Mouse (Mus musculus) forebrain, postnatal 0 days (tissue): Measurements from ENCODE around the gene Map3k20. TPM values are rescaled to one million over a fixed set of nuclear protein-coding genes. Genes with fewer than 3 reads are reported as not detected.

Source experiments
- ATAC-seq: fragments of 200-750 bp; cut with Nextera tagmentation; 2 replicates; pipeline ENCODE4 v1.8.0; 2017; ENCODE audit warnings: mild to moderate bottlenecking, moderate library complexity
- DNase-seq: peaks from one replicate; pipeline ENCODE4 v3.0.0-alpha.2; 2015
- H3K27ac ChIP-seq: fragments of 300-500 bp; sonication (generic); 2 replicates; pipeline ENCODE4 v1.5.1; 2014; ENCODE audit warnings: low read depth, mild to moderate bottlenecking, antibody characterized with exemption, low read length, moderate library complexity, mixed read lengths
- H3K27me3 ChIP-seq: fragments of 300-500 bp; sonication (generic); 2 replicates; pipeline ENCODE4 v1.6.1; 2014; ENCODE audit warnings: mild to moderate bottlenecking, low read length, mixed read lengths; ENCODE audit not compliant: insufficient read depth
- H3K36me3 ChIP-seq: fragments of 300-500 bp; sonication (generic); 2 replicates; pipeline ENCODE4 v1.6.1; 2014; ENCODE audit warnings: mild to moderate bottlenecking, moderate library complexity; ENCODE audit not compliant: insufficient read depth
- H3K4me1 ChIP-seq: fragments of 300-500 bp; sonication (generic); 2 replicates; pipeline ENCODE4 v1.6.1; 2014; ENCODE audit warnings: antibody characterized with exemption; ENCODE audit not compliant: insufficient read depth
- H3K4me2 ChIP-seq: fragments of 300-500 bp; sonication (generic); 2 replicates; pipeline ENCODE4 v1.6.1; 2014; ENCODE audit warnings: low read depth, mild to moderate bottlenecking, moderate library complexity
- H3K4me3 ChIP-seq: fragments of 300-500 bp; sonication (generic); 2 replicates; pipeline ENCODE4 v1.5.1; 2014; ENCODE audit warnings: low read depth, low read length, mixed read lengths
- H3K9ac ChIP-seq: fragments of 300-500 bp; sonication (generic); 2 replicates; pipeline ENCODE4 v1.6.1; 2014; ENCODE audit warnings: mild to moderate bottlenecking
- H3K9me3 ChIP-seq: fragments of 300-500 bp; sonication (generic); 2 replicates; pipeline ENCODE4 v1.6.1; 2016; ENCODE audit warnings: low read length
- CTCF ChIP-seq: sonication (generic); IDR thresholded peaks from 2 replicates; pipeline ENCODE4 v1.5.1; 2016; ENCODE audit warnings: antibody characterized with exemption, control low read depth, low read depth
- WGBS: fragments of 180-500 bp; shearing (Covaris S2); extraction: QIAGEN DNeasy Blood & Tissue Kit; methylation state at CpG from one replicate; pipeline ENCODE4 v1.1.7; 2014; 5-methylcytosine and 5-hydroxymethylcytosine counted together
- polyA plus RNA-seq: library from polyadenylated mRNA; unstranded; fragments of >200 nt; fragmentation: Nextera tagmentation; extraction: Ambion mirVana; gene quantifications from 2 replicates; pipeline ENCODE4 v1.2.1, GENCODE M21; 2015
- total RNA-seq: library from RNA; depleted of rRNA; stranded (reverse); fragments of >200 nt; gene quantifications from 2 replicates; pipeline ENCODE4 v1.2.3, GENCODE M21; 2014

The Map3k20 gene
- total and polyA plus RNA-seq, 2 experiments from 2014 or later: 3.6 to 8.9 TPM

GRCm38 (mm10) chr2:72281971-72282370 is 3.5 kb upstream of the Map3k20 start:
- Histone ChIP-seq H3K9me3 (no peaks in the 10 kb centered on the region), H3K27me3 (no peaks in the 10 kb centered on the region), H3K36me3 (no peaks in the 10 kb centered on the region), H3K9ac (no peak overlapping the region), H3K4me2 (no peak overlapping the region), H3K4me3 (no peak overlapping the region), H3K4me1 (no peaks in the 10 kb centered on the region), H3K27ac (no peak overlapping the region)
- DNase-seq (no peak), ATAC-seq (no peak)
- 91% methylated on average over 14 of the region's 14 CpGs for WGBS
- TF ChIP-seq CTCF: no peak

- Histone ChIP-seq H3K27ac (no peak overlapping the region), H3K4me3 (no peak overlapping the region), H3K4me1 (no peaks in the 10 kb centered on the region), H3K9ac (no peak overlapping the region), H3K27me3 (no peaks in the 10 kb centered on the region), H3K36me3 (no peaks in the 10 kb centered on the region), H3K4me2 (no peak overlapping the region), H3K9me3 (no peaks in the 10 kb centered on the region)
- 90% methylated on average over 4 of the region's 4 CpGs for WGBS
- ATAC-seq (no peak), DNase-seq (no peak)
- TF ChIP-seq CTCF: no peak
Observed at GRCm38 (mm10) chr2:72282733-72283132, 2.7 kb upstream of the Map3k20 start.

DNA sequence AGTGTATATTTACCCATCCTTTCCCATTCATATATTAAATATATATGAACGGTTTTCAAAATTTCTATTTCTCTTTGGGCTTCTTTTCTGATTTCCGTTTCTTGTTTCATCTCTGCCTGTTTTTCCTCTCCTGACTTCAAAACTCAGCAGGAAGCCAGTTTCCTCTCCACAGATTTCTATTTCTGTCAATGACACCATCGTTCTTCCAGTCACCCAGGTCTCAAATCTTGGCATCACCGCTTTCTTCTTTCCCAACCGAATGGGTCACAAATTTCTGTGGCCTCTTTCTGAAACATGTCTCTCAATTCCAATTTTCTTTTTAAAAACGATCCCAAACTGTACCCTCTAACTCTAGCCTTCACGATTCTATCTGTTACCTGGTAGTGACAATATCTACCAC is 748 bp upstream of the Map3k20 start:
- Histone ChIP-seq H3K4me3 (no peak overlapping the region), H3K27ac (no peak overlapping the region), H3K36me3 (no peaks in the 10 kb centered on the region), H3K27me3 (no peaks in the 10 kb centered on the region), H3K9ac (no peak overlapping the region), H3K4me1 (no peaks in the 10 kb centered on the region), H3K9me3 (no peaks in the 10 kb centered on the region), H3K4me2 (no peak overlapping the region)
- ATAC-seq (no peak), DNase-seq (no peak)
- 75% methylated on average over 7 of the region's 7 CpGs for WGBS
- TF ChIP-seq CTCF: no peak

DNA sequence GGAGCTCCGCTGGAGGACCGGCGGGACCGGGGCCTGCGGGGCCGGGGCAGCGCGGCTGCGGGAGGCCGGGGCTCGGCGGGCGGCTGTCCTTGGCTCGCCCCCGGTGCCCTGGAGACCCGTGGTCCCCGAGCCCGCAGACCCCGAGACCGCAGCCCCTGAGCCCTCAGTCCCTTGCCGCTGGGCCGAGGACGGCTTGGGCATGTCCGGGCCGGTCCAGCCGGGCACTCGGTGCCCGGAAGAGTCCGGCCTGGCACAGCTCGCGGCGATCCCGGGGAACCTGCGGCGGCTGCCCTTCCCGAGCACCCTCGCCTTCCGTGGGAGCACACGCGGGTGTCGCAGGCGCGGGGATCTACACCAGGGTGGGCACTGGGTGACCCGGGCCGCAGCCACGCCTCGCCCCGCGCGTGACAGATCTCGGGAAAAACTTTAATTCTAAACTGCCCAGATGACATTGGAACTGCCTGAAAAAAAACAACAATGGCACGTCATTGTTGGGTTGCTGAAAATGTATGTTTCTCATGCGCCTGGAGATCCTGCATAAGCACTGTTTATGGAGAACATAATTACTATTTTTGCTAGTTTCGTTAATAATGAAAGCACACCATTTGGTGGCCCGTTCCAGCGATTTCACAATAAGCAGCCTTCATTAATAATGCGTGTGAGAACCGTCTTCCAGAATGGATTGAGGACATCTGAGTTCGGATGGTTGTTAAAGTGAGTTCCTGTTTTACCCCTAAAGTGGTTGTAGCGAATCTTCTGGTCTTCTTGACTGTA is 638 bp downstream of the Map3k20 start:
- Histone ChIP-seq H3K4me3 (peak overlapping the region; percentile 63), H3K36me3 (no peaks in the 10 kb centered on the region), H3K4me2 (peak overlapping the region; percentile 98), H3K27ac (0 out of 2 replicates have a peak overlapping the region, but pooled peaks have one; percentile 5), H3K4me1 (no peaks in the 10 kb centered on the region), H3K9me3 (no peaks in the 10 kb centered on the region), H3K9ac (peak overlapping the region; percentile 57), H3K27me3 (no peaks in the 10 kb centered on the region)
- ATAC-seq (peak; percentile 51), DNase-seq (peak; percentile 45)
- TF ChIP-seq CTCF: no peak
- WGBS: 1% methylated on average over 59 of the region's 60 CpGs

DNA sequence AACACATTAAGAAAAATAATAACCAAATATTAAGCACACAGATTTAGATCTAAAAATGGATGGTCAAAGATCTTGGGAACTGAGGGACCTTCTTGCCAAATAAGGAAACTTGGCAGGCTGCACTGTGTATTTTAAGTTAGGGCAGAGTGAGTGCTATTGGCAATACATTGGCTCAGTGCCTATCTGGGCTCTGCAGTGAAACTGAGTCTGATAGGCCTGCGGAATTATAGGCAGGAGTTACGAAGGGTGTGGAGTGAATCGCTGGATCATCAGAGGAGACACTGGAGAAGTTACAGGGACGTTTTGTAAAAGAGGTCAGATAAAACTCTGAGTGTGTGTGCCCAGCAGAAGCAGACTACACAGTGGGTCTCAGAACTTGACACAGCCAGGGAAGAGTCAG is 1.7 kb downstream of the Map3k20 start:
- Histone ChIP-seq H3K9me3 (no peaks in the 10 kb centered on the region), H3K4me3 (no peak overlapping the region), H3K27ac (no peak overlapping the region), H3K27me3 (no peaks in the 10 kb centered on the region), H3K4me2 (no peak overlapping the region), H3K36me3 (no peaks in the 10 kb centered on the region), H3K4me1 (no peaks in the 10 kb centered on the region), H3K9ac (no peak overlapping the region)
- no peak for TF ChIP-seq CTCF
- WGBS: 58% methylated on average over 4 of the region's 4 CpGs
- DNase-seq: no peak
- no peak for ATAC-seq

DNA sequence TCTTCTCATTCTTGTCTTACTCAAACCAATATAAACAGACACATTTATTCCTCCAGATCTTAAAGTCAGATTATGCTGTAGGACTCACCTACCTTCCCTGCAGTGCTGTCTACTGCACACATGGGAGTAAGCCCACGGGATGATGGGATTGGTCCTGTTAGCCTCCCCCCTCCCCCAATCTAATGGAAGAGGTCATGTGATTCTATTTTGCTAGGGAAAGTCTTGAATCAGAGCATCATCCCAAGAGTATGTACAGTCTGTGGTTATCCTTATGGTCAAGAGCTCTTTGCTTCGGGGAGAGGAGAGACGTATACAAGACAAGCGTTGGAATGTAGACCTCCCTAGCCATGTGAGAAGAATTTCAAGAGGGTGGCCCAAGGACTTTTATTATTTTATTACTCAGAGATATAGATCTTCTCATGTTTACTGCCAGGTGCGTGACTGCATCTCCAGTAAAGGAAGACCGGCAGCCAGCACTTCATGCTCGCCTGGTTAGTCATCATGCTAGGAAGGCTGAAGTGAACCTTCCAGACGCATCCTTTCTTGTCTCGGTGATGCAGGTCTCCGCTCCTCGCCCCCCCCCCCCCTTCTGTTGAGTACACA is 3.6 kb downstream of the Map3k20 start:
- Histone ChIP-seq H3K27me3 (no peaks in the 10 kb centered on the region), H3K9ac (no peak overlapping the region), H3K4me2 (no peak overlapping the region), H3K4me1 (no peaks in the 10 kb centered on the region), H3K9me3 (no peaks in the 10 kb centered on the region), H3K36me3 (no peaks in the 10 kb centered on the region), H3K4me3 (no peak overlapping the region), H3K27ac (no peak overlapping the region)
- 92% methylated on average over 11 of the region's 11 CpGs for WGBS
- no peak for ATAC-seq
- DNase-seq: no peak
- TF ChIP-seq CTCF: no peak

GRCm38 (mm10) chr2:72291103-72291502 is 5.7 kb downstream of the Map3k20 start:
- H3K4me2 ChIP-seq: no peak overlapping the region
- H3K4me3 ChIP-seq: no peak overlapping the region
- WGBS: 100% methylated on average over 1 of the region's 1 CpGs
- H3K9ac ChIP-seq: no peak overlapping the region
- DNase-seq (no peak), ATAC-seq (no peak)
- no peaks in the 10 kb centered on the region for H3K36me3 ChIP-seq
- H3K9me3 ChIP-seq: no peaks in the 10 kb centered on the region
- no peaks in the 10 kb centered on the region for H3K27me3 ChIP-seq
- TF ChIP-seq CTCF: no peak
- no peaks in the 10 kb centered on the region for H3K4me1 ChIP-seq
- H3K27ac ChIP-seq: no peak overlapping the region
